Mouse (Mus musculus) T-helper 1 cell (primary cell): Measurements from ENCODE around the gene Mctp2.

Source experiments
- in situ Hi-C: fragments of 300-600 bp; cut with MboI, MseI; formaldehyde crosslinking; loops from one replicate; pipeline ENCODE4 v1.15.1; 2025; ENCODE audit warnings: high pct_unique_total_duplicates

The Mctp2 gene

DNA sequence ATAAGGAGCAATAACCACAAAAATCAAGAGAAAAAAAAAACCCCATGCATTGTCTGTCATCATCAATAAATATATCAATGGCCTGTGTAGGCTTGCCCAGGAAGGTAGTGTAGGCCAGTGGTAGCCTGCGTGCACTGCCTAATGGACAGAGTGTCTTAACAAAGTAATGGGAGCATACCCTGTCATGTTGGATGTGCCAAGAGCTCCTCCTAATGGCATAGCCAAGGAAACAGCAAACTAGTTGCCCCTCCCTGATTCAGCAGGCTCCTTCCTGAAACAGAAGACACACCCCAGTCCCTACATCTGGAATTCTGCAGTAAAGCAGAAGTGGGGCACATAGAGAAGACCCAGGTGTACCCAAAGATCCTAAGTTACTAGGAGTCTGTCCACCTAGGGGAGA is 113.1 kb downstream of the Mctp2 start:
- in situ Hi-C loops: no loop called here

DNA sequence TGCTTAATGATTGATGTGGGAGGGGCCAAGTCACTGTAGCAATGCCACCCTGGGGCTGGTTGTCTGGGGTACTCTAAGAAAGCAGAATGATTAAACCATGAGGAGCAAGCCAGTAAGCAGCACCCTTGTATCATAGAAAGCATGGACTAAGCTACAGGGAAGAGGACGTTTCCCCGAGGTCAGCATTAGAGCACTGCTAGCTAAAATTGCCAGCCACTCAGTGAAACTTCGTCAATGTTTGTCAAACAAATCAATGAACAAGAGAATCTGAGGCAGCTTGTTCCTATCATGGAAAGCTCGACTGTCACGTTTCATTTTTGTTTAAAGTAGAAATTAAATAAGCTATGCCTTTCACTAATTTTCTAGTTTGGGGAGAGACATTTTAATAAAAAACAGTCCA is 124.8 kb downstream of the Mctp2 start:
- in situ Hi-C loops: no loop called here

DNA sequence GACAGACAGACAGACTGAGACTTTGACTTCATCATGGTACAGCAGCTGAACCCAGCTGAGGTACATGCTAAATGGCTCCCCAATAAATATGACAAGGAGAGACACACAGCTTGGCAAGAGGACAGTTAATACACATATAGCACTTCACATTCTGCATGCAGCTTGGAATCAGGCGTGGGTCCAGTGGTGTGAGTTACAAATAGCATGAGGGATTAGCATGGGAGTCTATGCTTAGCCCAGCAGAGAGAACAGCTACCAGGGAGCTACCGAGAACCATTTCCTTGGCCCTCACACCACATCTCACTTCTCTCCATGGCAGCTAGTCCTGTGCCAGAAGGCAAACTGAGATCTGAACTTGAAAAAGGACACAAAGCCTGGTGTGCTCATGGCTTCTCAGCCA is 137.1 kb downstream of the Mctp2 start:
- in situ Hi-C loops: no loop called here

DNA sequence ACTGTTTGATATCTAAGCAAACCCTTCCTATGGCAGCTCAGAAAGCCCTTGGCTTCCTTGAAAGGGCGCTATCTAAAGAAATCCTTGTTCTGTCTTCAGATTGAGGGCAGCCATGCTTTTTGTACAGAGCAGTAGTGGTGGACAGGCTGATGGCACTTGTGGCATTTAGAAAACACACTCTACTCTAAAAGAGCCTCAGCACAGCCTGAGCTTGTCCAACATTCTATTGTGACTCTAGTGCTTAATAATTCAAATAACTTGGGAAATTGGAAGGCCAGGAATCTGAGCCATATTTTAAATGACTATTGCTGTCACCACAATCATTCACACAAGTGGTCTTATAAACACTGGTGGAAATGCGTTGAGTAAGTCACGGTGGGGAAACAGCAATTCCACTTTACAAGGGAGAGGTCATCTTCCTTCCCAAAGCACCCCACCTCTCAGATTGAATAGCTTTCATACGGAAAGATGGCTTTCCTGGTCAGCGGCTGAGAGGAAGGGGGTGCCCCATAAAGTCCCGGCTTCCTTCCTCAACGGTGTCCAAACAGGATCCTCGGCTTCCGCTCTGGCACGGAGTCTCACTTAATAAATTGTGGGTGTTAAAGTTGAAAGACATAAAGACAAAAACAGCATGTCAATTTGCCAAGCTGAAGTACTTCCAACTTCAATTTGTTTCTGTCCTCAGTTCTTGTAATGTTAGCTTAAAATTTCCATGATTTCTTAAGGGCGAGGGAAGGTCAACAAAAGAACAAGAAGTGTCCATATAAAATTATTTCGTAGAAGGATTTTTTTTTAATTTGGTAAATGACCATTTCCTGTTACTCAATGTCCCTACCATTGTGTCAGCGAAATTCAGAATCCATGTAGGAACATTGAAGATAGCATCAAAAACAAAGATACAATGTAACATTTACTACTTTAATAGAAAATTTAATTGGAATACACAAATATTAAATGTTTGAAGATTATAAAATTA is 140.4 kb downstream of the Mctp2 start:
- in situ Hi-C loops: no loop called here

DNA sequence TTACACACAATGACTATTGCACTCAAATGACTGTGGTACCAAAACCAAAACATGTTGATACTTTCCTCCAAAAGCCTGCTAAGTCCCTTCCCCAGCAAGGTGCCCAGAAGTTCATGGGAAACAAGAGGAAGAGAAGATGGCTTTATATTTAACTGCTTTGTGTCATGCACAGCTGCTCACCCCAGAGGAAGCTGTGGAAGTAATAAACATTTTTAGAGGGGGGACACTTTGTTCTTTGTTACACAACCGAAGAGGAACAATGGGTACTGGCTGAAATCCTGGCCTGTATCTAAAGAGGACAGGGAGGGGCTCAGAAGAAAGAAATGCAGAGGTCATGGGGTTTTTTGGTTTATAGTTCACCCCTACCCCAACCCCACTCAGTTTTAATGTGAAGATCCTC is 144.2 kb downstream of the Mctp2 start:
- in situ Hi-C loops: no loop called here

DNA sequence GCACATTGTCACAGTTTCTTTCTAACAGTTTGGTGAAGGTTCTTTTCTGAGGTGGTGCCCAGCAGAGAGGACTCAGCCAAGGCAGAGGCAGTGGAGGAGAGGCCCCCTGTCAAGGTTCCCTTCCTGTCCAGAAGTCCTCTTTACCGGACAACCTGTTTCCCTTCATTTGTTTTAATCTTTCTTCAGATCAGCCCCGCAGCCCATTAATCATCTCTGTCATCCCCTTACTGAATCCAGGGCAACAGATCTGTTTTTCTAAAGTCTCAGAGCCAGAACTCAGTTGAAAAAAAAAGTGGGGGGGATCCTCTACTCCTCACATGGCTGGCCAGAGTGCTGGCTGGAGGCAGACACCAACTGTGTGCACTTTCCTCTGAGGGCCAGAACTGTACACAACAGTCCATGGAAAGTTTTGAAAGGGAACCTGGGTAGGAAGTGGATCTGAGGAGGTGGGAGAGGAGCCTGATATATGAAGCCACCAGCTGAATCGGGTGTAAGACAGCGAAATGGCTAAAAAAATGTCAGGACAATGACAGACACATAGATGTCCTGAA is 146.8 kb downstream of the Mctp2 start:
- in situ Hi-C loops: no loop called here

DNA sequence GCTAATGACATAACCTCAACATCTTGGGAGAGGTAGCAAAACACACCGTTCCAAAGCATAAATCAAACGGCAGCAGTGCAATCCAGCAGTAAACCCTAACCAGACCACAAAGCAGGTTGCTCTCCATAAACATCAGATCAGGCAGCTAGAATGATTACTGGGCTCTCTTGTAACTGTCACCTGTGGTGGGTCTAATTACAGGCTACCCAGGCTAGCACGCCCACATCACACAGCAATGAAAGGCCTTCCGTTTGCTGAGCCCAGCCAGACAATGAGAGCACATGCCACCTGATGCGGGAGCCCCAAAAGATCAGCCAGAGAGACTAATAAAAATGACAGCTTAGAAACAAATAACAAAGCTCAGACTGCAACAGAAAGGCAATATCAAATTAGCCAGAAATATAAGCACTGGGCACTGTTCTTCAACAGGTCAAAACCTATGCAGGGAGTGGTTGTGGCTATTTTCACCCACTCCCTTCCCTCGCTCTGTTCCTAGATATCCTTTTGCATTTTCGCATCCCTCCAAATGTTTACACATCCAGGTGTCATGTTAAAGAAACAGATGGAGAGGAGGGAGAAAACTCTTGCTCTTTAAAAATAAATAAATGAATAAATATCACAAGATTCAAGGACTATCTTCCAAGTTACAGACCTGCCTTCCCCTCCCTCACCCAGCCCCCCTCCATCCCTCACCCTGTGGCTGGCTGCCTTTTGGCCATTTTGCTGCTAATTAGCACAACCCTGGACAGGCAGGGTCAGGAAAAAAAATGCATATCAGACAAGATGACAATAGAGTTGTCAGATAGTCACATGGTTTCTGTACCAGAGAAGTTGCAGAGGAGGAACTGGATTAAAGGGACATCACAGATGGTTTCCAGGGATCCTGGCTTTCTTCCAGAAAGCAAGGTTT is 155.4 kb downstream of the Mctp2 start:
- in situ Hi-C loops: no loop called here

DNA sequence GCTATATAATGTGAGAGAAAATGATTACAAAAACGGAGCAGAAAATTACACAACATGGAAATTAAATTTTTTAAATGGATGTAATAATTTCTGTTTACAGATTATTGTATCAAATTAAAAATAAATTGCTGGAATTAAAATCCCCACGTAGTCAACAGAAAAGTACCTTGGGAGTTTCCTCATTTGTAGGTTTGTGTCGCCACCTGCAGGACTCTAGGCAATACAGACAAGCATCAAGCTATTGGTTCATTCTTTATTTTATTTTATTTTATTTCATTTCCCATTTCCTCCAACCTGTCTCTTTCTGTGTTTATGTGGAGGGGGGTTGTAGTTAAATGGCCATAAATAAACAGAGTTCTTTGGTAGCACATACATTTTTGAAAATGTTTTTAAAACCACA is 157.3 kb downstream of the Mctp2 start:
- in situ Hi-C loops: no loop called here

DNA sequence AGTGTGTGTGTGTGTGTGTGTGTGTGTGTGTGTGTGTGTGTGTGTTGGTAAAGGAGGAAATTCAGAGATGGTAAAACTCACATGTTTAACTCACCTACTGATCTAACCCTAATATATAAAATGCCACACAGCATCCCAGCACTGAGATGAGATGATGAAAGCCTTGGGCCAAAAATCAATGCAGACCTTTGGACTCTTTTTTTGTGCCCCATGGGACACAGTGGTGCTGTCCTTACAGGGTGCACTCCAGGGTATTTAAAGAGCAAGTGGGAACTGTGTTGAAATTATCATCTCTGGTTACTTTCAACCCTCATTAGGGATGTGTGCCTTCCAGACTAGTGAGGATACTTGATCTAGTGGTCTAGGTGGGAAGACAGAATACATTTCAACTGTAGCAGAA is 159.6 kb downstream of the Mctp2 start:
- in situ Hi-C loops: no loop called here

DNA sequence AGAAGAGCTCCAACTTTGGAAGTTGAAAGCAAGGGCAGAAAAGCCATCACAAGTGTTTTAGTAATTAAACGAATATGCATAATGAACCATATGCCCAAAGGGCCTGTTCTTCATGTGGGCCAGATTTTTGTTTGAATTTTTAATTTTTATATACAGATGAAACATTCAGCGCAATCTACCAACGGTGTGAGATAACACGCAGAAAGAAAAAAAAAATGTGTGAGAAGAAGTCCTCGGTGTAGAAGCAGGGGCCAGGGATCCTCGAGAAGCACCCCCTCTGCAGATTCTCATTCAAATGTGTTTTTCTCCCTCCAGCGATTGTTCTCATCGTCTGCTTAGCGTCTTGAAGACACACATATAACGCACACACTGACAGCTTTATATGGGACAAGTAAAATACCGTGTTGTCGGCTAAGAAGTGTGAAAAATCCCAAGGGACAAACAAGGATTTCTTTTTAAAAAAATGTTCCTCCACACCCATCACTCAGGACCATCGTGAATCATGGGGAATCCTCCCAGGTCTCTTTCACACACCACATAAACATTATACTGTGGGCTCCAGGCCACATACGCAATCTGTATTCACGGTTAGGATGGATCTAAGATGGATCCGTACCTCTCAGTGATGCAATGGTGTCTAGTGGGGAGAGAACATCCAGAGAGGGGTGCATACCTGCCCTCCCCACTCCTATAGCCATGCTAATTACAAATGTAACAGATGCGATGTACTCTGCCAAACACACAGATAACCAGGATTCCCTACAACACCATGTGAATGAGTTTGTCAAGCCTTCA is 160.5 kb downstream of the Mctp2 start:
- in situ Hi-C loops: no loop called here

DNA sequence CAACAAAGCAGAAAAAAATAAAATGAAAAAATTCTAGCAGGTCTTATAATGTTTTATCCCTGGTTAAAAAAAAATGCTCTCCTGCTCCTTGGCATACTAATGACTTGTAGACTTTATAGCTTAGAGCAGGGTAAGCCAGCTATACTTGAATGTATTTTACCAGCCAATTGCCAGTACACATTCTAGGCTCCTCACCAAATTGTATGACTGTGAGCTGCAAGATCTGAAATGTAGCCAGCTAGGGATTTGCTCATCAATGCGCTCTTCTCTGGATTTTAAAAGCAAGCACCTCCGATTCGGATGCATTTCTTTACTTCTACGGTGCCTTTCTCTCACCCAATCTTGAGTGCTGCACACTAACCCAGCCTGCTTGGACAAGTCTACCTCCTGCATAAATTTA is 167.7 kb downstream of the Mctp2 start:
- in situ Hi-C loops: loop anchor here (5.0 kb wide), 1 partner anchor 771 kb away; no protein-coding TSS in a partner anchor

DNA sequence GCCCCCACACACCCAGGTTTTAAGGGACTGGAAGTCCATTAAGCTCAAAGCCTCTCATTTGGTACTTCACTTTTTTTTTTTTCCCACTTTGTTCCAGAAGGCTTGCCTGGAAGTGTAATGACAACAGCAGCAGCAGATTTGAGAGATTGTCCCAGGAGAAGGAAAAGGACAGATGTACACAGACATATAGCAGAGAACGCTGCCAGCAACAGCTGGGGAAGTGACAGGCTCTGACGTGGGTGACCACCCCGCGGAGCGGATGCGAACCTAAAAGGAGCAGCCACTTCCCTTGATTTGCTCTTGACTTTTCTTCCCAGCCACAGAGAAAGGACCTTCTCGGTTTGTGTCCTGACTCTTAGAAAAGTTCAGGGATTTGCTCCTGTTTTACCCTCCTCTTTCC is 185.4 kb downstream of the Mctp2 start:
- in situ Hi-C loops: no loop called here

DNA sequence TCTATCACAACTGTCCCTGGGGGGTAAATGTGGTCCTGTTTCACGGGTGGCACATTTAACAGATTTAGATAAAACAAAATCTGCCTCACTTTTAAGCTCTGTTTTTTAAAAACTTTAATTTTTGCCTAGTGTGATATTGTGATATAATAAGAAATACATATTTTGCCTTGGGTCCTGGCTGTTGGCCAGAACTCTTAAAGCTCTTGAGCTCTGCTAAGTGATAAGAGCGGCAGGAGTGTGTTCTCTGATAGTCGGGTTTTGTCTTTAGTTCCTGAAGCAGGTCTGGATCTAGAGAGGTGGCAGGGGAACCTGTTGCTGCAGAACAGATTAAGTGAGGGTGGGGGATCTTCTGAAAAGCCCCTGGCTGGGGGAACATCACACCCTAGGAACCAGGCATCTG is 186.7 kb downstream of the Mctp2 start:
- in situ Hi-C loops: no loop called here

DNA sequence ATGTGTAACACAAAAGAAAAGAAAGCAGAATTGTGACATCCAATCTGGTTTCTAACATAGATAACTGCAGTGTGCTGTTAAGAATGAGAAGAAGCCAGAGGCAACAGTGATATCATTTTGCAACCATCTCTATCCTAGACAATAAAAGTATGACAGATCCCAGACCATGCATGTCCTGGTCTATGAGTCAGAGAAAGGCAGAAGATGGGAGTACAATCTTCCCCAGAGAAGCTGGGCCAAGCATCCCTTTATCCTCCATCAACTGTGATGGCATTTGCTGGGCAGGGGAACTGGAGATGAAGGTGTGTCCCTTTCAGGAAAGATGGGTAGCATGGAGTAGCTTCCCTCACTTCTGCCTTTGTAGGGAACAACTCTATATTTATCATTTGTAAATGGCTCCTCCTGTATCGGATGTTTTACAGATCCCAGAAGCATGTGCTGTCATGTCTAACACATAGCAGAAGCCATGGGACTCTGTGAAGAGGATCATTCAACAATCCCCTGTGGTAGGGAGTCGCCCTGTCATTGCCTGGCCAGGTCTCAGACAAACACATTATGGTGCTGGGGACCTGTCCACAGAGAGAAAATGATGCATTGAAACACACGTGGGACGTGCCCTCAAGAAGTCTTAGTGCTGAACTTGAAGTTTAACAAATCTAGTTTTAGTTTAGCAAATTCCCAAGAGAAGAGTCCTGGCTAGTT is 188.9 kb downstream of the Mctp2 start:
- in situ Hi-C loops: no loop called here

DNA sequence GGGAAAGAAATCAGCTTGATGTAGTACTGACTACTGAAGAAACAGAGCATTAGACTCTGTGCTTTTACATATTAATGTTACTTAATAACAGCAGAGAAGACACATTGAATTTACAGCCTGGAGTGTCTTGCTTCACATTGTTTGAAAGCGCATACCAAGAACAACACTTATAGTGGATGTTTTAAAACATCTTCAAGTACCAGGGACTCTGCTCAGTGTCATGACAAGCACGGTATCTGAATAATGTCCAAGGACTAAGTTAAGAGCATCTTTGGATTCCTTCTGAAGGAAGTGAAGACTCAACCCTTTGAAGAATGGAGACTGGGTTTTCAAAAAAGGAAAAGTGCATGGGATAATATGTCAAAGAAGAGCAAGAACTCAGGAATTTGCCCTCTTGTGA is 191.3 kb downstream of the Mctp2 start:
- in situ Hi-C loops: no loop called here

DNA sequence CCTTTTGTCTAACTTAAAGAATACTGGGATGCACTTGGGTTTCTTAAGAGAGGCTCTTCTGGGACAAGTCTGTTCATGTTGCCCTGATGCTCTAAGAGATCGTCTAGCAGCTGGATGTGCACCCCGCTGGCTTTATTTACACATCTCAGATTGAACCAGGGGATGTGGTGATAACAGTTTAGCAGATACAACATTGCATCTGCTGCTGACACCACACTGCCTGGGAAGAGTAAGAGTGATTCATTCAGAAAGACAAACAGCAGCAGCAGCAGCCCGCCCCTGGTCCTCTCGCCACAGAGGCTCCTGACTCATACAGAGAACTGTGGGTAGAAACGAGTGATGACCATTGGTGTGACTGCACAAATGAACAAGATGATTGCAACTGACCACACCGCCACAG is 195.8 kb downstream of the Mctp2 start:
- in situ Hi-C loops: no loop called here

DNA sequence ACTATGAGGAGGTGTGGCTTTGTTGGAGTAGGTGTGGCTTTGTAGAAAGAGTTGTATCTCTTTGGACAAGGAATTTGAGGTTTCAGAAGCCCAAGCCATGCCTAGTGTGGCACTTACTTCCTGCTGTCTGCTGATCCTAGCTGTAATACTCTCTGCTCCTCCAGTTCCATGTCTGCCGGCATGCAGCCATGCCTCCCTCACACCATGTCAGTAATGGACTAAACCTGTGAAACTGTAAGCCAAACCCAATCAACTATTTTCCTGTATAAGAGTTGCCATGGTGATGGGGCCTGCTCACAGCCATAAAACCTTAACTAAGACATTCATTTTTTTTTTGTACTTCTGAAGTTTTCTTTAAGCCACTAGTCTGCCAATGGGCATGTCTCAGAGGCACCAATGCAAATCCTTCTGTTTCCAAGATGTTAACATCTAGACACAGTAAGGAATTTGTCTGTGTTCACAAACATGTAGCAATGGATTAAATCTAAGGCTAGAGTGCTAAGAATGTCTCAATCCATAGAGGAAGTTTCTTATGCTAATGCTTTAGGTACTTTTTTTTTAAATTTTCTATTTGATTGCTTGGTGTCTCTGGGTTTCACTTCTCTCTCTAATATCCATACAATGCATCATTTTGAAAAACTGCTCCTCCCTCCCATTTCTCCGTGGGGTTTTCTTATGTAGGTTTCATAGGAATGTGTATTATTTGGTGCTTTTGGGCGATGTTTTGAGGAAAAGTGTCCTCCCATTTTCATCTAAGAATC is 197.6 kb downstream of the Mctp2 start:
- in situ Hi-C loops: no loop called here

DNA sequence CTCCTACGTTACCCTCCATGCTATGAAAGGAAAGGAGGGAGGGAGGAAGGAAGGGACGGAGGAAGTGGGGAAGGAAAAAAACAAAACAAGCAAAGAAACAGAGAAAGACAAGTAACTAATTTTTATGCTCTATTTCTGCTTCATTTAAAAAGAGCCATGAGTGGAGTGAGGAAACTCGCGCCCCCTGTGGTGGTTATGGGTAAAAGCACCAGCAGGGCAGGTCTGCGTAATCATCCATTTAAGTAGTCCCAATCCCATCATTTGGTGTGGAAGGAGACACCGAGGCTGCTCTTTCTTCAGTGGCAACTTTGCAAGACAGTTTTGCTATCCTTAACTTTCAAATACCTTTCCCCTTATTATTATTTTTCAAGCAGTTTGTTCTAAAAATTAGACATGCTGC is 202.2 kb downstream of the Mctp2 start:
- in situ Hi-C loops: no loop called here

DNA sequence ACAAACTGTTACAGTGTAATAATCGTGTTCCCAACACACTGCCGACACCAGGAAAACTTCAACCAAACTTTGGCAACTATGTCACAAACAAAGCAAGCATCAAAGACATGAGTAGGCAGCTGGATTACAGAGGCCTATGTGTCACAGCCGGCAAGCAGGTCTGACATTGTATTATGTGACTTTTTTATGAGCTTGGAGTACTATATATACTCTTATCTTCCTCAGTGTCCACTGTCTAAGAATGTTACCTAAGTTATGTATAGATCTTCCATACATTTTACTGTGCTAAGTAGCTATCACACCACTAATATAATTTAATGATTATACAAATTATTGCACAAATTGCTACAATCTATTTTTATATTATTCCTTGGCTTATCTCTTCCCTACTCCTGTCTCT is 202.8 kb downstream of the Mctp2 start:
- in situ Hi-C loops: no loop called here

DNA sequence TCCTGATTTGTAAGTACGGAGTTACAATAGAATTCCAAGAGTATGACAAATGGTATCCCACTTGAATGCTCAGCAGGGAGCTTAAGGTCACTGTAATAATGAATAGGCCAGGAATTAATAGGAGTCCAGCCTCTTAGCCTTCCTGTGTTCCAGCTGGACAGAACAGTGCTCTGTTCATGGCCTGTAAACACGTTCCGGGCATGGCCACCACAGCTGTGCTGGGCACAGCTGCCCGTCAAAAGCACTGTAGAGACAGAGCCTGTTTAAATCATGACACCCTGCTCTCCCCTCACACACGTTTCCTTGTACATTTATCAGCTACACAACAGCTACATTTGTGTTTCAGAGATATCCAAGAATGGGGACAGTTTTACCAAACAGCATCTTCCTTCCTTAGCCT is 205.7 kb downstream of the Mctp2 start:
- in situ Hi-C loops: no loop called here
